Mouse (Mus musculus) erythroblast, embryonic 14.5 days (primary cell): Measurements from ENCODE around the gene Bud23. TPM values are rescaled to one million over a fixed set of nuclear protein-coding genes. Genes with fewer than 3 reads are reported as not detected.

Experiments used
- H3K27me3 ChIP-seq: 2 replicates; pipeline ENCODE4 v1.6.1; 2012; ENCODE audit warnings: inconsistent platforms; ENCODE audit not compliant: control insufficient read depth
- H3K36me3 ChIP-seq: 2 replicates; pipeline ENCODE4 v1.6.1; 2012; ENCODE audit warnings: mild to moderate bottlenecking, inconsistent platforms; ENCODE audit not compliant: control insufficient read depth
- H3K4me1 ChIP-seq: 2 replicates; pipeline ENCODE4 v1.6.1; 2012; ENCODE audit warnings: inconsistent platforms; ENCODE audit not compliant: control insufficient read depth
- H3K4me3 ChIP-seq: replicated peaks from 2 replicates; pipeline ENCODE3; 2012; ENCODE audit warnings: moderate library complexity, mild to moderate bottlenecking, inconsistent platforms
- H3K9me3 ChIP-seq: 2 replicates; pipeline ENCODE4 v1.6.1; 2012; ENCODE audit warnings: low read length, inconsistent platforms, mixed read lengths; ENCODE audit not compliant: control insufficient read depth
- GATA1 ChIP-seq: IDR thresholded peaks from 2 replicates; pipeline ENCODE4 v1.6.1; 2012; ENCODE audit warnings: low read length, inconsistent platforms, mixed read lengths
- TAL1 ChIP-seq: IDR thresholded peaks from 3 replicates; pipeline ENCODE4 v1.6.1; 2012; ENCODE audit warnings: low read length, inconsistent platforms, mixed read lengths
- polyA plus RNA-seq: library from polyadenylated mRNA; stranded (reverse); fragments of >175 nt; gene quantifications from 2 replicates; pipeline ENCODE4 v1.2.3, GENCODE M21; 2012

Bud23 gene
- polyA plus RNA-seq, 1 experiment, result 12.3 TPM

DNA sequence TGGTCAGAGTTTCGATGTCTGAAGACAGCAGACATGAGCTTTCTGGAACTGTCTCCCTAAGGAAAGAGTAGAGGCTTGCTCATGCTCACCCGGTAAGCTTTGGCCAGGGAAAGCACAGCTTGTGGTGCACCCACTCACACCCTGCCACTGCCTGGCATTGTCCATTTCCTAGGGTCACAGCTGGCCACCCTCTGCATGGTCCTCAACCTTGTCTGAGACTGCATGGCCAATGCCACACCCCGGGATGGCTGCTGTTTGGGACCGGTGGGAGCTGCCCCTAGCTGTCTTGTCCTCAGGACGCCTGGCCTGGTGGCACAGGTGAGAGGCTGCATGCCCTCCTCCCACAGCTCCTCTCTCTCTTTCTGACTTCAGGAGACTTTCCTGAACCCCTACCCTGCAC is 16.2 kb downstream of the Bud23 start:
- Histone ChIP-seq H3K36me3 (peaks cover 17% of the 10 kb centered on the region), H3K27me3 (no peaks in the 10 kb centered on the region), H3K9me3 (no peaks in the 10 kb centered on the region), H3K4me3 (no peak overlapping the region), H3K4me1 (peaks cover 3% of the 10 kb centered on the region; the same call in 1 of the 2 replicates)
- TF ChIP-seq TAL1, result no peak
- no peak for TF ChIP-seq GATA1

DNA sequence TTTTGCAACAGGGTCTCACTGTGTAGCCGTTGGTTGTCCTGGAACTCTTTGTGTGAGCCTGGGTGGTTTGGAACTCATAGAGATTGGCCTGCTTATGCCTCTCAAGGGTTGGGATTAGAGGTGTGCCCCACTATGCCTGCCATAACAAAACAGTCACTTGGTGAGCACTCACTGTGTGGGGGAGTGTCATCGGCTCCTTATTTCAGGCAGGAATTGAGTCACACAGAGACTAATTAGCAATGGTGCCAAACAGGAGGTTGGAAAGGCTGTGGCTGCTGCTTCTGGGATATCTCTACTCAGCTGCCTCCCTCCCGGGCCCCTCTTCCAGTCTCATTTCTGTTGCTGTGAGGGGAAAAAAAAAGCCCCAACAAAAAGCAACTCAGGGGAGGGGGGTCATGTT is 20.2 kb downstream of the Bud23 start:
- H3K36me3 ChIP-seq, result peaks cover 2% of the 10 kb centered on the region; the same call in 1 of the 2 replicates
- no peak overlapping the region for H3K4me3 ChIP-seq
- TF ChIP-seq GATA1, result no peak
- TF ChIP-seq TAL1, result no peak
- H3K4me1 ChIP-seq, result peaks cover 32% of the 10 kb centered on the region
- no peaks in the 10 kb centered on the region for H3K27me3 ChIP-seq
- H3K9me3 ChIP-seq, result no peaks in the 10 kb centered on the region

- Histone ChIP-seq H3K4me1 (peaks cover 38% of the 10 kb centered on the region), H3K36me3 (peaks cover 2% of the 10 kb centered on the region; the same call in 1 of the 2 replicates), H3K9me3 (no peaks in the 10 kb centered on the region), H3K4me3 (peak overlapping the region; percentile 48), H3K27me3 (no peaks in the 10 kb centered on the region)
- TF ChIP-seq GATA1, result no peak
Measured at GRCm38 (mm10) chr5:135042105-135042788, 22.5 kb downstream of the Bud23 start.

DNA sequence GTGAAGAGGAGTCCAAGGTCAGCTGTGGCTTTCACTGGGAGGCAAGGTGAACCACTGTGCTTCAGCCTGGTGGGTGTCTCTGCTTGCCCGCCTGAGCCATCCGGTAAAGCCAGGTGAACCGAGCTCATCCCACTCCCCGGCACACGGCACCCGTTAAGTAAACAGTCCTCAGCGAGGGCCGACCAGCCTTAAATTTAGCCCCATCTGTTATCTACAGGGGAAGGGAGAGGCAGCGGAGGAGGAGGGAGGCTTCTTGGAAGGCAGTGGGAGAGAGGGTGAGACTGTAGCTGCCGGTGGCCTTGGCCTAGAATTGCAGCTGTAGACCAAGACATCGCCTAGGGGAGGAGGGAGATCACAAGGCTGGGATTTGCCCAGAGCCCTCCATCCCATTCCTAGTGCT is 24.0 kb downstream of the Bud23 start:
- no peak overlapping the region for H3K4me3 ChIP-seq
- peaks cover 2% of the 10 kb centered on the region; the same call in 1 of the 2 replicates for H3K36me3 ChIP-seq
- no peaks in the 10 kb centered on the region for H3K27me3 ChIP-seq
- no peaks in the 10 kb centered on the region for H3K9me3 ChIP-seq
- TF ChIP-seq GATA1 (no peak), TAL1 (no peak)
- H3K4me1 ChIP-seq, result peaks cover 38% of the 10 kb centered on the region

- Histone ChIP-seq H3K4me1 (peaks cover 38% of the 10 kb centered on the region), H3K9me3 (peaks cover 1% of the 10 kb centered on the region; the same call in 1 of the 2 replicates), H3K27me3 (no peaks in the 10 kb centered on the region), H3K36me3 (no peaks in the 10 kb centered on the region), H3K4me3 (no peak overlapping the region)
- no peak for TF ChIP-seq GATA1
- TF ChIP-seq TAL1, result no peak
Measured at GRCm38 (mm10) chr5:135040059-135040458, 24.7 kb downstream of the Bud23 start.

- TF ChIP-seq GATA1 (no peak), TAL1 (no peak)
- Histone ChIP-seq H3K4me3 (no peak overlapping the region), H3K27me3 (no peaks in the 10 kb centered on the region), H3K36me3 (no peaks in the 10 kb centered on the region), H3K9me3 (peaks cover 6% of the 10 kb centered on the region), H3K4me1 (peaks cover 38% of the 10 kb centered on the region)
Measured at GRCm38 (mm10) chr5:135039541-135039940, 25.2 kb downstream of the Bud23 start.

DNA sequence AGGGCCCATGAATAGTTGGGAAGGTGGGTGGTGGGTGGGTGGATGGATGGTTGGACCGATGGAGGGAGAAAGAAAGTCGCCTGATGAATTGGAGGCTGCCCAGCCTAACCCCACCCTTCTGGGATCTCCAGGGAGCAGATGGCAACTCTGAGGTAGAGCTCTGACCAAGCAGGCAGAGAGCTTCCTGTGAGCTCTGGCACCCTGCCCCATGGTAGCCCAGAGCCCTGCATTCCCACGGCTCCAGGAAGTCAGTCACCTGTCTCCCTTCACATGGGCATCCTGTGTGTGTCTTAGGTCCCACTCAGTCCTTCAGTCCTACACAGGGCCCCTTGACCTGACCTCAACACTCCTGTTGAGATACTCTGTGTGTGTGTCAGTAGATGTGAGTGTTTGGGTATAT is 26.8 kb downstream of the Bud23 start:
- Histone ChIP-seq H3K27me3 (no peaks in the 10 kb centered on the region), H3K4me1 (peaks cover 37% of the 10 kb centered on the region), H3K4me3 (no peak overlapping the region), H3K36me3 (no peaks in the 10 kb centered on the region), H3K9me3 (peaks cover 11% of the 10 kb centered on the region)
- TF ChIP-seq GATA1 (no peak), TAL1 (no peak)

GRCm38 (mm10) chr5:135035608-135036359 is 29.0 kb downstream of the Bud23 start:
- peaks cover 19% of the 10 kb centered on the region for H3K4me1 ChIP-seq
- H3K4me3 ChIP-seq, result no peak overlapping the region
- TF ChIP-seq GATA1 (no peak), TAL1 (no peak)
- no peaks in the 10 kb centered on the region for H3K27me3 ChIP-seq
- H3K9me3 ChIP-seq, result peaks cover 11% of the 10 kb centered on the region
- H3K36me3 ChIP-seq, result no peaks in the 10 kb centered on the region

- Histone ChIP-seq H3K27me3 (no peaks in the 10 kb centered on the region), H3K36me3 (no peaks in the 10 kb centered on the region), H3K9me3 (peaks cover 11% of the 10 kb centered on the region), H3K4me1 (peaks cover 7% of the 10 kb centered on the region), H3K4me3 (no peak overlapping the region)
- TF ChIP-seq GATA1 (no peak), TAL1 (no peak)
Measured at GRCm38 (mm10) chr5:135034593-135034992, 30.2 kb downstream of the Bud23 start.
